Mouse (Mus musculus) G1E-ER4 (cell line): ENCODE results near the gene Miga1. TPM values are rescaled to one million over a fixed set of nuclear protein-coding genes. Genes with fewer than 3 reads are reported as not detected.
A peak's percentile ranks its signal among the peaks of the same experiment; 100 is the strongest.

Experiments
- GATA1 ChIP-seq: IDR thresholded peaks from one replicate; pipeline ENCODE4 v1.8.0; 2012; ENCODE audit warnings: low read length, inconsistent platforms
- polyA plus RNA-seq: library from polyadenylated mRNA; stranded (reverse); fragments of >175 nt; gene quantifications from 2 replicates; pipeline ENCODE4 v1.2.3, GENCODE M21; 2012

Miga1 gene
- polyA plus RNA-seq, 1 experiment, result 40.2 TPM

GRCm38 (mm10) chr3:152239592-152239991, 100.6 kb downstream of the Miga1 start:
- no peak for TF ChIP-seq GATA1

- TF ChIP-seq GATA1, result no peak
Observed at GRCm38 (mm10) chr3:152238836-152239235, 101.4 kb downstream of the Miga1 start.

- TF ChIP-seq GATA1, result no peak
Observed at GRCm38 (mm10) chr3:152235805-152236204, 104.4 kb downstream of the Miga1 start.

- TF ChIP-seq GATA1, result no peak
Observed at GRCm38 (mm10) chr3:152235238-152235637, 105.0 kb downstream of the Miga1 start.

GRCm38 (mm10) chr3:152231333-152232100, 108.7 kb downstream of the Miga1 start:
- TF ChIP-seq GATA1, result peak; percentile 80

GRCm38 (mm10) chr3:152229271-152229670, 110.9 kb downstream of the Miga1 start:
- no peak for TF ChIP-seq GATA1

GRCm38 (mm10) chr3:152228843-152229242, 111.4 kb downstream of the Miga1 start:
- no peak for TF ChIP-seq GATA1

GRCm38 (mm10) chr3:152225906-152226305, 114.3 kb downstream of the Miga1 start:
- TF ChIP-seq GATA1, result no peak

GRCm38 (mm10) chr3:152224918-152225317, 115.3 kb downstream of the Miga1 start:
- no peak for TF ChIP-seq GATA1

Other genes with a start within 250 kb of the Miga1 start
- not detected in 2 replicates for gene Gipc2, start 174.2 kb downstream of the Miga1 start, polyA plus RNA-seq
- 2.6 and 3.3 TPM in 2 replicates for gene Dnajb4, start 130.1 kb downstream of the Miga1 start, polyA plus RNA-seq
- 728 and 892 TPM in 2 replicates for gene Fubp1, start 130.0 kb downstream of the Miga1 start, polyA plus RNA-seq
- not detected in 2 replicates for gene Nexn, start 74.1 kb downstream of the Miga1 start, polyA plus RNA-seq
- gene Usp33, start 6.1 kb upstream of the Miga1 start, polyA plus RNA-seq, result 11.8 and 20.1 TPM in 2 replicates
- 8.9 and 13.4 TPM in 2 replicates for gene Zzz3, start 55.1 kb upstream of the Miga1 start, polyA plus RNA-seq